Mouse (Mus musculus): ENCODE results near the gene Grm4.

Grm4 gene

DNA sequence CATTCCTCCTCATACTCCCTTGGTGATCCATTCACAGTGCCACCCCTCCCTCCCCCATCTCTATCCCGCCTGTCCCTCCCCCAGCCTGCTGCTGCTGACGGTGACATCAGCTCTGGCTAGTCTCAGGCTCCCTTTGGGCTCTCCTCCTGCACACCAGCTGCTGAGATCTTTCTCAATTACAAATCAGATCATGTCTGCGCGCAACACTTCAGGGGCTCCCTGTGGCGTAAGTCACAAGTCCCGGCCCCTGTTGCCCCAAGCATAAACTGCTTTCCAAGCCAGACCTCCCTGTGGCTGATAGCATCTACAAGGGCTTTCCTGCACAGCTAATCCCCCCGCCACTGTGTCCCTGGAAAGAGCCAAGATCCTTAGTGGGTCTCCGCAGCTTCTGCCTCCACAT is 128.3 kb downstream of the Grm4 start:
- no peak for TF ChIP-seq GATA4 (IDR thresholded peaks at IDR 0.05; ENCODE audit: insufficient replicate concordance, low read length)

DNA sequence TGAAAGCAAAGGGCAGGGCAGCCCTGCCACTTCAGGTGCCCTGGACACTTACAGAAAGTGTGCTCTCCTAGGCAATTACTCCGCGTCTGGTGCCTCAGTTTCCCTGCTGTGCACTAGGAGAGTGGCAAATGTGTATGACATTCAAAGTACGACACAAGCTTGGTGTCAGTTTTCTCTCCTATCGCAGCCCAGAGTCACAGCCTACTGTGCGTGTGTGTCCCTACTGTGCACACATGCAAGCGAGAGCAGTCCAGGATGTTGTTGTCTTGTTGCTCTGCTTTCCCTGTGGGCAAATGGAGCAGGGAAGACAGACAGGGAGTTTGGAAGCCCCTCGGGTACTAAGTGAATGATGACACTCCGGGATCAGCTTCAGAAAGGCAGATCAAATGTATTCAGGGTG is 131.2 kb downstream of the Grm4 start:
- no peak for TF ChIP-seq GATA4 (IDR thresholded peaks at IDR 0.05; ENCODE audit: insufficient replicate concordance, low read length)

DNA sequence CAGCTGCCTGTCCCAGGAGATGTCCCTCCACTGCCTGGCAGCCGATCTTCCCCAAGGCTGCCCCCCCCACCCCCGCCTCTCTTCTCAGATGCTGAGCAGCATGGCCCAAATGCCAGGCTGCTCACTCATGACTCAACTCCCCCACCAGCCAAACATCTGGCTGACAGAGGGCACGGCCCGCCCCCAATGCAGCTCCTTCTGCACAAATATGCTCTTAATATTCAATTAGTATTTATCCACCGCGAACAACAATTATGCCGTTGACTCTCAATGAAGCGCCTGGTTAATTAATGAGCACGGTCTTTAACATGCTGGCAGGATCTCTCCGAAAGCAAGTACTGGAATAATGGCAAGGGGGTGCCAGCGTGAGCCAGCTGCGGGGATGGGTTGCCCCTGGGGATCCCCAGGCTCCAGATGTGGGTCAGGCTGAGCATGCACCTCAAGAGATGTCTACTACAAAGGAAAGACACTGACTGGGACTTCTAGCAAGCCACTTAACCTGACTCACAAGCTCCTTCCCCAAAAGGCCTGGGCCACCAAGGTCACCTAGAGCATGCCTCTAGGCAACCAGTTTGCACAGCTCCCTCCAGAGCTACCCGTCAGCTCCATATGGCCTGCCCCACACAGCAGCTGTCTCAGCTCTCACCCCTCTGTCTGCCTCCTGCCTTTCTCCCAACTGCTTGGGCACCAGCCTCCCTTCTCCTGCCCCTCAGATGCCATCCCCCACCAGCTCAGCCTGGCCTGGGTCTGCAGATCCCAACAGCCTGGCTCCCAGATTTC is 131.8 kb downstream of the Grm4 start:
- TF ChIP-seq GATA4 (IDR thresholded peaks at IDR 0.05; ENCODE audit: insufficient replicate concordance, low read length), result no peak

DNA sequence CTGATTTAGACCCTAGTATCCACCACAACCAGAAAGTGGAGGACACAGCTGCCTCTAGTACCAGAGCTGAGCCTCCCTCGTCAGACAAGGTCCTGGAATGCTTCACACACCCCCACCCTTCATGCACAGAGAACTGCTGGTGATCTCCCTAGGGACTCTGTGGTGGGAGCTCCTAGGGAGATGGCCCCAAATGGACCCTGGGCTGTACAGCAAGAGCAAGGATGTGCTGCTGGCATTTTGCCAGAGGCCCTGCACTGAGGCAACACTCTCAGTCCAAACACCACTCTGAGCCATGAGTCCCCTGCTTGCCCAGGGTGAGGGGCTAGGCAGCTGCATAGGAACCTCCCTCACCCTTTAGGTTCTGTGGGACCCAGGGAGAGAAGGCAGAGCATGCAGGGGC is 134.8 kb downstream of the Grm4 start:
- TF ChIP-seq GATA4 (IDR thresholded peaks at IDR 0.05; ENCODE audit: insufficient replicate concordance, low read length), result no peak

DNA sequence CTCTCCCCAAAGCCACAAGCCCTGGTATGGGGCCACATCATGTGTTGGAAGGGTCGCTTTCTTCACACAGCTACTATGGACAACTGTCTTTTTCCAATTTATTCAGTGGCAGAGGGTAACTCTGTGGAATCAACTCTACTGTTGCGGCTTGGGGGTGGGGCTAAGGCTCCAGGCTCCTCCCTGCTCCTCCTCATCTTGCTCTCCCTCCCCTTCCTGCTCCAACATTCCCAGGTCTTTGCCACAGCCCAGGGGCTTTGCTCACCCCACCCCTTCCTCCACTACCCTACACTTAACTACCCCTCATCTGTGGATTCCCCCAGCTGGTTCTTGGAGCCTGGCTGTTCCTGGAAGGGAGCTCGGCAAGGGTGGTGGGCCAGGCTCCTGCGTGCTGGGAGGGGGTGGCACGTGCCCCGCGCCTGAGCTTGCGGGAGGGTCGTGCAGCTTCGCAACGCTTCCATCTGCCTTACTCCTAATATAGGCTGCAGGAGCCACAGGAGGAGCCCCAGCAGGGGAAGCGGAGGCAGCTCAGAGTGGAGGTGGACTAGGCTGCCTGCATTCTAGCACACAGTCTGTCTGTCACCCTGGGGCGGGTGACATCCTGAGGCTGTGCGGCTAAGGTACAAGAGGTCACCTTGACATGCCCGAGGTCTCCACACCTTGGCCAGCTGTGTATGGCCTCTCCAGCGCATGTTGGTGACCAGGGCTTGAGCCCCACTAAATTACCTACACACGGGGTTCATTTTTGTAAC is 135.5 kb downstream of the Grm4 start:
- no peak for TF ChIP-seq GATA4 (IDR thresholded peaks at IDR 0.05; ENCODE audit: insufficient replicate concordance, low read length)

DNA sequence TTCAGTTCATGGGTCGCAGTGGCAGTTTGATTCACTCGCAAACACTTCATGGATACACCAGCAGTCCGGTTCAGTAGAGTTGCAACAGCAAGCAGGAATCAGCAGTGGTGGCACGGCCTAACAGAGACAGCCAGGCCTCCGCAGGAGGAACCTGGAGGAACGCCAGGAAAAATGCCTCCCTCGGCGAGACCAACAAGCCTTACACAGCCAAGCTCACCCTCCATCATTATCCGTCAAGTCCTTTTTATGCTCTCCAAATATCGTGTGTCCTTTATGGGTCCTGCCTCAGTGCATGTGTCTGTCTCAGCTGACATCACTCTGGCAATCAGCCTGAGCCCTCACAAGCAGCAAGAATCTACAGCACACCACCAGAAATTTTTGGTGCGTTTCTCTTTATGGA is 138.3 kb downstream of the Grm4 start:
- TF ChIP-seq GATA4 (IDR thresholded peaks at IDR 0.05; ENCODE audit: insufficient replicate concordance, low read length), result no peak

DNA sequence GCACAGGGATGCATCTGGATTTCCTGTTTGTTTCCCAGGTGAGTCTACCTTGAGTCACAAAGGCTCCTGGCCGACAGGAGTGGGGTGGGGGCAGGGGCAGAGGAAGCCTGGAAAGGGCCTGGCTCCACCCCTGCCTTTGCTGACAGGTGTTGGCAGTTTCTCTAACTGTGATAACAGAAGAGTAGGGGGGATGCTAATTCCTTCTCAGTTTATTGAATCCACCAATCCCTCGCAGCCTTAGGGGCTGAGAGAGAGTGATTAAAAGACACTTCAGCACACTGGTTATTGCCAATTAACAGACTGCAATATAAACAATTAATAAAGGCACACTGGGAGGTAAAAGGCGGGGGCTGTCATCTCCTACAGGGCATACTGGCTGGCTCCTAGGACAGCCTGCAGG is 142.2 kb downstream of the Grm4 start:
- TF ChIP-seq GATA4 (IDR thresholded peaks at IDR 0.05; ENCODE audit: insufficient replicate concordance, low read length), result no peak

DNA sequence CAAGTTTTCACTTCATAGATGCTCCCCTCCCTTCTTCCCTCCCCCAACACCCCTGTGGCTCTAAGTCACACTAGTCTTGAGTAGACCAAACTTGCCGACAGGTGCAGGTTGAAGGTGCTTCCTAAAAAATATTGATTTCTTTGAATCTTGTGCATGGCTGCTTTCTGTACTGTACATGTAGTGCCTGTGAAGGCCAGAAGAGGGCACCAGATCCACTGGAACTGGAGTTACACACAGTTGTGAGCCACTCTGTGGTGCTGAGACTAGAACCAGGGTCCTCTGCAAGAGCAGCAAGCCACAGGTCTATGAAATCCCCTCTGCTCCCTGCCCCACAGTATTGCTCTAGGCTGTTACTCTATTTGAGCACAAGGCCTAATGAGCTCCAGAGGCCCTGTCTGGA is 144.1 kb downstream of the Grm4 start:
- no peak for TF ChIP-seq GATA4 (IDR thresholded peaks at IDR 0.05; ENCODE audit: insufficient replicate concordance, low read length)

DNA sequence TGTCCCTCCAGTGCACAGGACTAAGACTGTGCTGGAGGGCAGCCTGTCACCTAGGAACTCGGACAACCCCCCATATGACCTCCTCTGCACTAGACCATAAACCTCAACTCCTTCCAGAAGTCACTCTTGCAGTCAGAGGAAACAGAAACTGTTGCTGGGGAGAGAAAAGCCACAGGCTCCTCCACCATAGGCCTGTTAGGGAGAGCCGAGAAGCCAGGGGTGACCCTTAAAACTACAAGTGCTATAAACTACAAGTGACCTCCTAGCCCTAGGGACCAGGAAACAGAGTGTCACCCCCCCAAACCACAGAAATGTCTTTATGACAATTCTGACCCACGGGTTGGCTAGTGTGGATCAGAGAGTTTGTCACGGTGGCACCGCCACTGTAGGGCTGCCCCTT is 145.7 kb downstream of the Grm4 start:
- TF ChIP-seq GATA4 (IDR thresholded peaks at IDR 0.05; ENCODE audit: insufficient replicate concordance, low read length), result no peak

All from liver, adult (tissue).